ENCODE assay signal across 23 mouse cellular contexts in genomic region chr2:101818986-101819764, GRCm38 (mm10).
DNase-seq lines count a peak whose midpoint lies in the region; ATAC-seq and TF ChIP-seq lines count a peak whose summit lies in the region.
"Had no signal": no experiment of that assay in that cellular context is flagged by ENCODE, and none has a peak within 500 bp of the region (broad histone marks: within the 10 kb centered on the region; RNA-seq: fewer than 3 reads in every experiment).

No protein-coding gene starts in this region.

- H3K79me2 ChIP-seq in heart, adult 2 months (replicated peaks; ENCODE audit: control insufficient read depth, insufficient read depth, low read length) = no peaks in the 10 kb centered on the region

- no peak overlapping the region for H3K4me3 ChIP-seq in heart, adult 2 months
- H3K4me3 ChIP-seq in midbrain, embryonic 15.5 days = no peak overlapping the region
- H3K4me3 ChIP-seq: embryonic facial prominence, embryonic 15.5 days; erythroblast, embryonic 14.5 days; hindbrain, embryonic 10.5 days had no signal

- no peak overlapping the region for H3K9ac ChIP-seq in heart, adult 2 months (ENCODE audit: low read depth, low read length)
- no peak overlapping the region for H3K9ac ChIP-seq in midbrain, embryonic 15.5 days
- H3K9ac ChIP-seq: embryonic facial prominence, embryonic 15.5 days; hindbrain, embryonic 14.5 days had no signal

- H3K27me3 ChIP-seq in heart, adult 2 months (ENCODE audit: control insufficient read depth, insufficient read depth, low read length) = no peaks in the 10 kb centered on the region
- no peaks in the 10 kb centered on the region for H3K27me3 ChIP-seq in midbrain, embryonic 15.5 days (replicated peaks)
- H3K27me3 ChIP-seq: embryonic facial prominence, embryonic 15.5 days had no signal

- peak; percentile 33 for ATAC-seq in CD4-positive, CD25-positive, alpha-beta regulatory T cell, adult 4 months
- no peak for ATAC-seq in frontal cortex, adult (ENCODE audit: low TSS enrichment)
- ATAC-seq in midbrain, embryonic 15.5 days (replicated peaks) = no peak
- ATAC-seq: forebrain, embryonic 16.5 days; intestine, embryonic 16.5 days had no signal

- TF ChIP-seq CTCF in heart, adult 2 months (IDR thresholded peaks at IDR 0.05) = no peak

- no peak overlapping the region for H3K4me2 ChIP-seq in midbrain, embryonic 15.5 days
- H3K4me2 ChIP-seq: embryonic facial prominence, embryonic 15.5 days; heart, embryonic 11.5 days; hindbrain, embryonic 14.5 days had no signal

- no peaks in the 10 kb centered on the region for H3K9me3 ChIP-seq in midbrain, embryonic 15.5 days
- H3K9me3 ChIP-seq: embryonic facial prominence, embryonic 15.5 days; G1E; hindbrain, embryonic 10.5 days had no signal

- H3K27ac ChIP-seq in heart, adult 2 months = no peak overlapping the region
- no peak overlapping the region for H3K27ac ChIP-seq in midbrain, embryonic 15.5 days
- H3K27ac ChIP-seq: embryonic facial prominence, embryonic 15.5 days; hindbrain, embryonic 10.5 days; hindbrain, embryonic 14.5 days had no signal

- intact Hi-C loops in heart, adult 2 months (cut with DNase I) = no loop called here

- no peak for TF ChIP-seq POLR2A in heart, adult 2 months (IDR thresholded peaks at IDR 0.05; ENCODE audit: insufficient read depth, low read depth, low read length)

- no peak for TF ChIP-seq EP300 in heart, adult 2 months (IDR thresholded peaks at IDR 0.05; ENCODE audit: insufficient read depth, low read depth, low read length)

- H3K4me1 ChIP-seq in heart, adult 2 months (ENCODE audit: control insufficient read depth, insufficient read depth, low read length) = peaks cover 7% of the 10 kb centered on the region
- no peaks in the 10 kb centered on the region for H3K4me1 ChIP-seq in midbrain, embryonic 15.5 days
- H3K4me1 ChIP-seq: embryonic facial prominence, embryonic 15.5 days had no signal

- 55% methylated on average over 7 of the region's 7 CpGs for WGBS in heart, adult 2 months
- 81% methylated on average over 7 of the region's 7 CpGs for WGBS in midbrain, embryonic 15.5 days

- DNase-seq in heart, adult 11 months = peak; percentile 67
- no peak for DNase-seq in heart, adult 2 months
- DNase-seq in layer of hippocampus, adult 9-11 months = peak; percentile 5
- no peak for DNase-seq in layer of hippocampus, adult 8-10 months (ENCODE audit: low spot score in 2 of 2)
- DNase-seq in adipocyte (ENCODE audit: low spot score) = peak; percentile 28
- DNase-seq: adrenal gland, adult 2 months; adrenal gland, postnatal 25 days; B cell, adult 2 months; cerebellum, adult 8-10 months; cerebellum, postnatal 14 days; embryo, embryonic 11 days; gastrocnemius, postnatal 14 days had no signal

- H3K36me3 ChIP-seq in heart, adult 2 months (ENCODE audit: control insufficient read depth, insufficient read depth, low read length) = no peaks in the 10 kb centered on the region
- H3K36me3 ChIP-seq in midbrain, embryonic 15.5 days (replicated peaks) = no peaks in the 10 kb centered on the region
- H3K36me3 ChIP-seq: embryonic facial prominence, embryonic 15.5 days; G1E; hindbrain, embryonic 10.5 days had no signal

Comparison
In these comparisons a context has a peak if more than half of its experiments do, and no peak if none do; other contexts are left out.
1. DNase-seq: peak in heart, adult 11 months (single experiment), layer of hippocampus, adult 9-11 months (single experiment) and adipocyte (single experiment); none in heart, adult 2 months (0 of 2) and layer of hippocampus, adult 8-10 months (0 of 2).